Mouse (Mus musculus): ENCODE results near the gene Acap3. TPM values are rescaled to one million over a fixed set of nuclear protein-coding genes. Genes with fewer than 3 reads are reported as not detected.

Gene Acap3
- polyA plus RNA-seq, 1 experiment: 2.9 TPM

- no peak overlapping the region for H3K27ac ChIP-seq (replicated peaks; ENCODE audit: low read depth, low read length)
- H3K4me1 ChIP-seq (ENCODE audit: control insufficient read depth, insufficient read depth, insufficient read length, low read length): no peaks in the 10 kb centered on the region
- no peak overlapping the region for H3K4me3 ChIP-seq (ENCODE audit: insufficient read depth, low read depth, low read length)
These were observed 29.8 kb upstream of the Acap3 start for GRCm38 (mm10) chr4:155861787-155862186.

- H3K4me3 ChIP-seq (ENCODE audit: insufficient read depth, low read depth, low read length): no peak within 1 kb of the TSS
- no peaks in the 10 kb centered on the region for H3K4me1 ChIP-seq (ENCODE audit: control insufficient read depth, insufficient read depth, insufficient read length, low read length)
- no peak within 1 kb of the TSS for H3K27ac ChIP-seq (replicated peaks; ENCODE audit: low read depth, low read length)
These were observed 28.6 kb upstream of the Acap3 start, which contains the start of gene Tas1r3 for GRCm38 (mm10) chr4:155863001-155863400. Gene Tas1r3 (minus strand): TSS chr4:155863362.

GRCm38 (mm10) chr4:155868614-155869298 is 22.9 kb upstream of the Acap3 start:
- peaks cover 3% of the 10 kb centered on the region for H3K4me1 ChIP-seq (ENCODE audit: control insufficient read depth, insufficient read depth, insufficient read length, low read length)
- H3K27ac ChIP-seq (replicated peaks; ENCODE audit: low read depth, low read length): peak overlapping the region; percentile 29; the same call in 1 of the 2 replicates
- H3K4me3 ChIP-seq (ENCODE audit: insufficient read depth, low read depth, low read length): peak overlapping the region; percentile 71

GRCm38 (mm10) chr4:155869317-155870033 is 22.1 kb upstream of the Acap3 start, which contains the start of the genes Cptp and Ints11:
Gene Cptp (minus strand): TSS chr4:155869440.
Gene Ints11 (plus strand): TSS chr4:155869546.
- H3K4me1 ChIP-seq (ENCODE audit: control insufficient read depth, insufficient read depth, insufficient read length, low read length): peaks cover 3% of the 10 kb centered on the region
- peak within 1 kb of the TSS; percentile 77 for H3K4me3 ChIP-seq (ENCODE audit: insufficient read depth, low read depth, low read length)
- H3K27ac ChIP-seq (replicated peaks; ENCODE audit: low read depth, low read length): peak within 1 kb of the TSS; percentile 29

- Histone ChIP-seq H3K4me3 (ENCODE audit: insufficient read depth, low read depth, low read length) (no peak overlapping the region), H3K4me1 (ENCODE audit: control insufficient read depth, insufficient read depth, insufficient read length, low read length) (peaks cover 3% of the 10 kb centered on the region), H3K27ac (replicated peaks; ENCODE audit: low read depth, low read length) (no peak overlapping the region)
These were observed 20.2 kb upstream of the Acap3 start for GRCm38 (mm10) chr4:155871404-155871803.

GRCm38 (mm10) chr4:155883587-155883986 is 8.0 kb upstream of the Acap3 start:
- Histone ChIP-seq H3K4me3 (ENCODE audit: insufficient read depth, low read depth, low read length) (0 out of 2 replicates have a peak overlapping the region, but pooled peaks have one; percentile 29), H3K4me1 (ENCODE audit: control insufficient read depth, insufficient read depth, insufficient read length, low read length) (peaks cover 9% of the 10 kb centered on the region; the same call in 1 of the 2 replicates), H3K27ac (replicated peaks; ENCODE audit: low read depth, low read length) (peak overlapping the region; percentile 94)

- Histone ChIP-seq H3K27ac (replicated peaks; ENCODE audit: low read depth, low read length) (no peak overlapping the region), H3K4me1 (ENCODE audit: control insufficient read depth, insufficient read depth, insufficient read length, low read length) (peaks cover 13% of the 10 kb centered on the region), H3K4me3 (ENCODE audit: insufficient read depth, low read depth, low read length) (no peak overlapping the region)
These were observed 5.3 kb upstream of the Acap3 start for GRCm38 (mm10) chr4:155886330-155886729.

- H3K27ac ChIP-seq (replicated peaks; ENCODE audit: low read depth, low read length): no peak overlapping the region
- no peak overlapping the region for H3K4me3 ChIP-seq (ENCODE audit: insufficient read depth, low read depth, low read length)
- peaks cover 13% of the 10 kb centered on the region for H3K4me1 ChIP-seq (ENCODE audit: control insufficient read depth, insufficient read depth, insufficient read length, low read length)
These were observed 3.9 kb upstream of the Acap3 start for GRCm38 (mm10) chr4:155887674-155888073.

GRCm38 (mm10) chr4:155888181-155888580 is 3.4 kb upstream of the Acap3 start:
- H3K4me1 ChIP-seq (ENCODE audit: control insufficient read depth, insufficient read depth, insufficient read length, low read length): peaks cover 16% of the 10 kb centered on the region
- H3K27ac ChIP-seq (replicated peaks; ENCODE audit: low read depth, low read length): no peak overlapping the region
- H3K4me3 ChIP-seq (ENCODE audit: insufficient read depth, low read depth, low read length): no peak overlapping the region

- Histone ChIP-seq H3K27ac (replicated peaks; ENCODE audit: low read depth, low read length) (no peak overlapping the region), H3K4me3 (ENCODE audit: insufficient read depth, low read depth, low read length) (no peak overlapping the region), H3K4me1 (ENCODE audit: control insufficient read depth, insufficient read depth, insufficient read length, low read length) (peaks cover 25% of the 10 kb centered on the region)
These were observed 2.3 kb upstream of the Acap3 start for GRCm38 (mm10) chr4:155889316-155889715.

- Histone ChIP-seq H3K27ac (replicated peaks; ENCODE audit: low read depth, low read length) (no peak overlapping the region), H3K4me3 (ENCODE audit: insufficient read depth, low read depth, low read length) (peak overlapping the region; percentile 94), H3K4me1 (ENCODE audit: control insufficient read depth, insufficient read depth, insufficient read length, low read length) (peaks cover 32% of the 10 kb centered on the region)
These were observed 581 bp upstream of the Acap3 start for GRCm38 (mm10) chr4:155891011-155891471.

- peak overlapping the region; percentile 99 for H3K27ac ChIP-seq (replicated peaks; ENCODE audit: low read depth, low read length)
- peaks cover 32% of the 10 kb centered on the region for H3K4me1 ChIP-seq (ENCODE audit: control insufficient read depth, insufficient read depth, insufficient read length, low read length)
- H3K4me3 ChIP-seq (ENCODE audit: insufficient read depth, low read depth, low read length): peak overlapping the region; percentile 94
These were observed 395 bp downstream of the Acap3 start for GRCm38 (mm10) chr4:155892017-155892416.

- peak overlapping the region; percentile 94 for H3K4me3 ChIP-seq (ENCODE audit: insufficient read depth, low read depth, low read length)
- H3K4me1 ChIP-seq (ENCODE audit: control insufficient read depth, insufficient read depth, insufficient read length, low read length): peaks cover 32% of the 10 kb centered on the region
- H3K27ac ChIP-seq (replicated peaks; ENCODE audit: low read depth, low read length): peak overlapping the region; percentile 51
These were observed 1.0 kb downstream of the Acap3 start for GRCm38 (mm10) chr4:155892438-155893211.

GRCm38 (mm10) chr4:155893212-155893690 is 1.6 kb downstream of the Acap3 start:
- H3K4me1 ChIP-seq (ENCODE audit: control insufficient read depth, insufficient read depth, insufficient read length, low read length): peaks cover 32% of the 10 kb centered on the region
- peak overlapping the region; percentile 94 for H3K4me3 ChIP-seq (ENCODE audit: insufficient read depth, low read depth, low read length)
- H3K27ac ChIP-seq (replicated peaks; ENCODE audit: low read depth, low read length): peak overlapping the region; percentile 78; the same call in 1 of the 2 replicates

Data from brown adipose tissue, adult 24 weeks (tissue).